Comparison of ENCODE assay signal across 18 mouse cellular contexts in the genomic region with DNA sequence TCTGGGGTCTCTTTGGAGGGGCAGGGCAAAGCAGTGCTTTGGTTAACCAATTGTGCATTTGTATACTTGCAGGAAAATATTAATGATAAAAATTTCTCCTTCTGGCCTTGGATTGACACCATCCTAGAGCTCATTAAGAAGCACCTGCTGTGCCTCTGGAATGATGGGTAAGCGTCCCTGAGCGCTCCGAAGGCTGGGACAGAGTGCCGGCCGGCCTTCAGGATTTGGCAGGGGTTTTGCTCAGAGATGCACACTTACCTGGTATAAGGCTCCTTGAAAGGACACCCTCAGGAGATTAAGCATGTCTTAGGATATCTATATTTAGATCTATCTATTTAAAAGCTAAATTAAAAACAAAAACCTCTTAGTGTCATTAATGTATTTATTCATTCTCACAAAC. TPM values are rescaled to one million over a fixed set of nuclear protein-coding genes. Genes with fewer than 3 reads are reported as not detected.
DNase-seq lines count a peak whose midpoint lies in the region; ATAC-seq and TF ChIP-seq lines count a peak whose summit lies in the region.
"Had no signal": no experiment of that assay in that cellular context is flagged by ENCODE, and none has a peak within 500 bp of the region (broad histone marks: within the 10 kb centered on the region; RNA-seq: fewer than 3 reads in every experiment).

No protein-coding gene starts in this region.

- H3K4me1 ChIP-seq in cerebellum, adult 2 months (ENCODE audit: control insufficient read depth, insufficient read depth, low read length) = peaks cover 22% of the 10 kb centered on the region
- H3K4me1 ChIP-seq in heart, embryonic 12.5 days (replicated peaks) = peaks cover 37% of the 10 kb centered on the region
- H3K4me1 ChIP-seq in liver, embryonic 11.5 days (replicated peaks; ENCODE audit: control insufficient read depth, insufficient read depth, low read length) = peaks cover 21% of the 10 kb centered on the region
- H3K4me1 ChIP-seq in liver, postnatal 0 days (ENCODE audit: insufficient read depth) = no peaks in the 10 kb centered on the region
- H3K4me1 ChIP-seq in E14TG2a.4 (replicated peaks; ENCODE audit: low read depth, low read length) = peaks cover 31% of the 10 kb centered on the region
- peaks cover 3% of the 10 kb centered on the region; the same call in 1 of the 2 replicates for H3K4me1 ChIP-seq in intestine, postnatal 0 days (replicated peaks; ENCODE audit: control insufficient read depth, insufficient read depth, low read length)
- H3K4me1 ChIP-seq: forebrain, embryonic 13.5 days had no signal

- peaks cover 21% of the 10 kb centered on the region for H3K36me3 ChIP-seq in heart, embryonic 12.5 days
- H3K36me3 ChIP-seq in liver, embryonic 11.5 days (ENCODE audit: control insufficient read depth, insufficient read depth, low read length) = no peaks in the 10 kb centered on the region
- peaks cover 99% of the 10 kb centered on the region for H3K36me3 ChIP-seq in liver, postnatal 0 days (replicated peaks; ENCODE audit: insufficient read depth, low read length)
- H3K36me3 ChIP-seq in E14TG2a.4 (ENCODE audit: insufficient read depth, low read length) = peaks cover 45% of the 10 kb centered on the region
- H3K36me3 ChIP-seq in intestine, postnatal 0 days (ENCODE audit: control insufficient read depth, insufficient read depth) = peaks cover 92% of the 10 kb centered on the region
- H3K36me3 ChIP-seq: embryonic facial prominence, embryonic 12.5 days; neural tube, embryonic 15.5 days had no signal

- no peak overlapping the region for H3K4me3 ChIP-seq in cerebellum, adult 2 months (replicated peaks; ENCODE audit: insufficient read depth, low read depth, low read length)
- no peak overlapping the region for H3K4me3 ChIP-seq in heart, embryonic 12.5 days
- no peak overlapping the region for H3K4me3 ChIP-seq in liver, embryonic 11.5 days (ENCODE audit: low read depth, low read length)
- H3K4me3 ChIP-seq in liver, postnatal 0 days (ENCODE audit: low read depth, low read length) = no peak overlapping the region
- 0 out of 2 replicates have a peak overlapping the region, but pooled peaks have one; percentile 17 for H3K4me3 ChIP-seq in E14TG2a.4 (replicated peaks; ENCODE audit: low read length)
- H3K4me3 ChIP-seq in intestine, postnatal 0 days (ENCODE audit: low read depth, low read length) = no peak overlapping the region
- H3K4me3 ChIP-seq: embryonic facial prominence, embryonic 12.5 days; erythroblast, embryonic 14.5 days; forebrain, embryonic 13.5 days; hindbrain, embryonic 13.5 days; liver, embryonic 15.5 days; neural tube, embryonic 15.5 days had no signal

- TF ChIP-seq EP300 in liver, postnatal 0 days (IDR thresholded peaks at IDR 0.05; ENCODE audit: low read depth) = no peak

- H3K27ac ChIP-seq in cerebellum, adult 2 months (ENCODE audit: insufficient read depth, low read length) = peak overlapping the region; percentile 46
- peak overlapping the region; percentile 73; the same call in 1 of the 2 replicates for H3K27ac ChIP-seq in heart, embryonic 12.5 days (ENCODE audit: poor library complexity, severe bottlenecking)
- peak overlapping the region; percentile 19; the same call in 1 of the 2 replicates for H3K27ac ChIP-seq in liver, embryonic 11.5 days (ENCODE audit: low read depth, low read length)
- H3K27ac ChIP-seq in liver, postnatal 0 days (ENCODE audit: low read depth) = no peak overlapping the region
- no peak overlapping the region for H3K27ac ChIP-seq in intestine, postnatal 0 days (ENCODE audit: low read depth, low read length)
- H3K27ac ChIP-seq: embryonic facial prominence, embryonic 12.5 days; forebrain, embryonic 13.5 days; hindbrain, embryonic 13.5 days; liver, embryonic 15.5 days; neural tube, embryonic 15.5 days had no signal

- H3K4me2 ChIP-seq in heart, embryonic 12.5 days = no peak overlapping the region; the same call in 1 of the 2 replicates
- peak overlapping the region; percentile 50 for H3K4me2 ChIP-seq in liver, embryonic 11.5 days
- no peak overlapping the region for H3K4me2 ChIP-seq in liver, postnatal 0 days (ENCODE audit: low read depth, low read length)
- no peak overlapping the region for H3K4me2 ChIP-seq in intestine, postnatal 0 days (replicated peaks; ENCODE audit: low read depth)
- H3K4me2 ChIP-seq: embryonic facial prominence, embryonic 12.5 days; forebrain, embryonic 13.5 days; hindbrain, embryonic 13.5 days; neural tube, embryonic 15.5 days had no signal

- no peaks in the 10 kb centered on the region for H3K9me3 ChIP-seq in heart, embryonic 12.5 days (replicated peaks)
- H3K9me3 ChIP-seq in liver, embryonic 11.5 days (ENCODE audit: control insufficient read depth, low read length) = no peaks in the 10 kb centered on the region
- H3K9me3 ChIP-seq in liver, postnatal 0 days (ENCODE audit: low read length) = no peaks in the 10 kb centered on the region
- H3K9me3 ChIP-seq in E14TG2a.4 (ENCODE audit: low read length) = no peaks in the 10 kb centered on the region
- H3K9me3 ChIP-seq in intestine, postnatal 0 days (ENCODE audit: control insufficient read depth) = no peaks in the 10 kb centered on the region
- H3K9me3 ChIP-seq: embryonic facial prominence, embryonic 12.5 days; forebrain, embryonic 13.5 days; hindbrain, embryonic 13.5 days; liver, embryonic 15.5 days; neural tube, embryonic 15.5 days had no signal

- ATAC-seq in heart, embryonic 12.5 days (ENCODE audit: insufficient number of reproducible peaks, low FRiP score) = no peak
- ATAC-seq in liver, embryonic 11.5 days (replicated peaks; ENCODE audit: low FRiP score) = no peak
- no peak for ATAC-seq in liver, postnatal 0 days
- no peak for ATAC-seq in intestine, postnatal 0 days
- ATAC-seq: forebrain, embryonic 13.5 days; midbrain, embryonic 16.5 days; Patski had no signal

- DNase-seq in cerebellum, adult 2 months = no peak
- DNase-seq in cerebellum, adult 18-20 months = no peak
- no peak for DNase-seq in heart, adult 8-10 months (ENCODE audit: low spot score)
- no peak for DNase-seq in liver, embryonic 11.5 days (ENCODE audit: low spot score)
- no peak for DNase-seq in liver, postnatal 0 days
- DNase-seq: adrenal gland, postnatal 10 days; gastrocnemius, postnatal 36 days had no signal

- TF ChIP-seq CTCF in cerebellum, adult 2 months (IDR thresholded peaks at IDR 0.05; ENCODE audit: borderline replicate concordance, insufficient read depth, low read depth, low read length) = no peak
- no peak for TF ChIP-seq CTCF in liver, postnatal 0 days (IDR thresholded peaks at IDR 0.05; ENCODE audit: low read depth)
- no peak for TF ChIP-seq CTCF in E14TG2a.4 (conservative IDR thresholded peaks at IDR 0.05; ENCODE audit: low read length)
- TF ChIP-seq CTCF in intestine, postnatal 0 days (IDR thresholded peaks at IDR 0.05; ENCODE audit: low read depth) = no peak

- 35% methylated on average over 5 of the region's 5 CpGs for WGBS in cerebellum, adult 2 months
- 87% methylated on average over 5 of the region's 5 CpGs for WGBS in heart, embryonic 12.5 days
- WGBS in liver, embryonic 11.5 days = 94% methylated on average over 5 of the region's 5 CpGs
- 91% methylated on average over 5 of the region's 5 CpGs for WGBS in liver, postnatal 0 days (ENCODE audit: insufficient replicate concordance)
- 96% methylated on average over 5 of the region's 5 CpGs for WGBS in intestine, postnatal 0 days

- H3K9ac ChIP-seq in heart, embryonic 12.5 days = no peak overlapping the region
- H3K9ac ChIP-seq in liver, embryonic 11.5 days (ENCODE audit: low read depth, low read length) = no peak overlapping the region
- no peak overlapping the region for H3K9ac ChIP-seq in liver, postnatal 0 days (replicated peaks)
- no peak overlapping the region for H3K9ac ChIP-seq in intestine, postnatal 0 days (ENCODE audit: low read depth, low read length)
- H3K9ac ChIP-seq: embryonic facial prominence, embryonic 12.5 days; forebrain, embryonic 13.5 days; hindbrain, embryonic 13.5 days; liver, embryonic 15.5 days; neural tube, embryonic 15.5 days had no signal

- H3K27me3 ChIP-seq in cerebellum, adult 2 months (ENCODE audit: control insufficient read depth, insufficient read depth, low read length) = no peaks in the 10 kb centered on the region
- H3K27me3 ChIP-seq in heart, embryonic 12.5 days (replicated peaks) = no peaks in the 10 kb centered on the region
- no peaks in the 10 kb centered on the region for H3K27me3 ChIP-seq in liver, embryonic 11.5 days (replicated peaks; ENCODE audit: control insufficient read depth, insufficient read depth, low read length)
- H3K27me3 ChIP-seq in liver, postnatal 0 days (ENCODE audit: insufficient read depth, low read length) = no peaks in the 10 kb centered on the region
- H3K27me3 ChIP-seq in E14TG2a.4 (ENCODE audit: insufficient read depth, low read length) = no peaks in the 10 kb centered on the region
- H3K27me3 ChIP-seq in intestine, postnatal 0 days (replicated peaks; ENCODE audit: control insufficient read depth, insufficient read depth, low read length) = no peaks in the 10 kb centered on the region
- H3K27me3 ChIP-seq: forebrain, embryonic 13.5 days; hindbrain, embryonic 13.5 days; liver, embryonic 15.5 days; neural tube, embryonic 15.5 days; Patski had no signal

- no peak for TF ChIP-seq POLR2A in cerebellum, adult 2 months (IDR thresholded peaks at IDR 0.05; ENCODE audit: borderline replicate concordance, insufficient read depth, low read length)

RNA-seq across cellular contexts. Expression of gene Stat1, which starts 31.9 kb away (rescaled TPM):
- 25.1 TPM in 2 replicates for polyA plus RNA-seq in cerebellum, adult 2 months (2012; rRNA removed)
- polyA plus RNA-seq in heart, embryonic 12.5 days (2016; fragmentation: Nextera tagmentation; extraction: Ambion mirVana) = 28.9 and 31.4 TPM in 2 replicates
- total RNA-seq in heart, adult 8-10 months (2022) = 10 to 100 TPM; 26.0 to 33.9 (median 26.9) TPM
- polyA plus RNA-seq in liver, embryonic 11.5 days (2014; fragmentation: Nextera tagmentation; extraction: Ambion mirVana) = 17.8 and 19.0 TPM in 2 replicates
- 31.2 and 33.7 TPM in 2 replicates for polyA plus RNA-seq in liver, postnatal 0 days (2015; fragmentation: Nextera tagmentation; extraction: Ambion mirVana)
- 62.6 and 67.2 TPM in 2 replicates for polyA plus RNA-seq in intestine, postnatal 0 days (2015; fragmentation: Nextera tagmentation; extraction: Ambion mirVana)

Comparison
In these comparisons a context has a peak if more than half of its experiments do, and no peak if none do; other contexts are left out.
1. H3K27ac ChIP-seq: peak in cerebellum, adult 2 months (single experiment), heart, embryonic 12.5 days (single experiment) and liver, embryonic 11.5 days (single experiment); none in liver, postnatal 0 days (single experiment) and intestine, postnatal 0 days (single experiment).